Mouse (Mus musculus) G1E (cell line): ENCODE measurements around the gene Btbd9.
A peak's percentile ranks its signal among the peaks of the same experiment; 100 is the strongest.

ENCODE experiments used
- CTCF ChIP-seq: IDR thresholded peaks from 2 replicates; pipeline ENCODE4 v1.5.1; 2012; ENCODE audit warnings: low read depth, low read length, inconsistent platforms, mixed read lengths
- GATA1 ChIP-seq: IDR thresholded peaks from 2 replicates; pipeline ENCODE4 v1.6.1; 2012; ENCODE audit warnings: borderline replicate concordance, low read length, inconsistent platforms, mixed read lengths
- GATA2 ChIP-seq: IDR thresholded peaks from 2 replicates; pipeline ENCODE4 v1.6.1; 2012; ENCODE audit warnings: low read depth, low read length, inconsistent platforms, borderline replicate concordance
- TAL1 ChIP-seq: conservative IDR thresholded peaks from 2 replicates; pipeline ENCODE4 v1.6.1; 2012; ENCODE audit warnings: low read depth, low read length, inconsistent platforms, mixed read lengths

- TF ChIP-seq CTCF: no peak
- no peak for TF ChIP-seq GATA1
- peak; percentile 65 for TF ChIP-seq TAL1
- TF ChIP-seq GATA2: no peak
Observed at GRCm38 (mm10) chr17:30609305-30609979, 33.2 kb upstream of the Btbd9 start.
